Mouse (Mus musculus) embryonic facial prominence, embryonic 13.5 days (tissue): ENCODE measurements at regions not wholly inside any gene's neighbourhood (a gene's known extent, or its start where the extent isn't known, plus 50 kb on each side); places are given as distances from the start of the nearest gene placed in this dataset.

Experiments used
- ATAC-seq: fragments of 200-750 bp; cut with Nextera tagmentation; 2 replicates; pipeline ENCODE4 v1.8.0; 2017; ENCODE audit warnings: low read depth; ENCODE audit not compliant: insufficient number of reproducible peaks, insufficient read depth, low FRiP score, low TSS enrichment
- H3K27ac ChIP-seq: fragments of 300-500 bp; sonication (generic); 2 replicates; pipeline ENCODE4 v1.5.1; 2015; ENCODE audit warnings: moderate library complexity, mild to moderate bottlenecking, inconsistent platforms
- H3K27me3 ChIP-seq: fragments of 300-500 bp; sonication (generic); 2 replicates; pipeline ENCODE4 v1.6.1; 2015; ENCODE audit warnings: mild to moderate bottlenecking, inconsistent platforms
- H3K36me3 ChIP-seq: fragments of 300-500 bp; sonication (generic); 2 replicates; pipeline ENCODE4 v1.6.1; 2015; ENCODE audit warnings: mild to moderate bottlenecking, inconsistent platforms
- H3K4me1 ChIP-seq: fragments of 300-500 bp; sonication (generic); 2 replicates; pipeline ENCODE4 v1.6.1; 2015; ENCODE audit warnings: inconsistent platforms
- H3K4me2 ChIP-seq: fragments of 300-500 bp; sonication (generic); 2 replicates; pipeline ENCODE4 v1.6.1; 2015; ENCODE audit warnings: moderate library complexity, mild to moderate bottlenecking, inconsistent platforms
- H3K4me3 ChIP-seq: fragments of 300-500 bp; sonication (generic); 2 replicates; pipeline ENCODE4 v1.5.1; 2015; ENCODE audit warnings: mild to moderate bottlenecking, inconsistent platforms
- H3K9ac ChIP-seq: fragments of 300-500 bp; sonication (generic); 2 replicates; pipeline ENCODE4 v1.6.1; 2015; ENCODE audit warnings: mild to moderate bottlenecking, inconsistent platforms
- H3K9me3 ChIP-seq: fragments of 300-500 bp; sonication (generic); 2 replicates; pipeline ENCODE4 v1.6.1; 2016; ENCODE audit warnings: inconsistent platforms
- WGBS: fragments of 180-500 bp; shearing (Covaris S2); methylation state at CpG from one replicate; pipeline ENCODE4 v1.1.7; 2015; ENCODE audit warnings: mixed read lengths; 5-methylcytosine and 5-hydroxymethylcytosine counted together

GRCm38 (mm10) chr7:40702191-40703045 is 195.7 kb upstream of the Vstm2b start:
- no peaks in the 10 kb centered on the region for H3K9me3 ChIP-seq
- H3K4me2 ChIP-seq, result no peak overlapping the region
- no peak for ATAC-seq
- no peaks in the 10 kb centered on the region for H3K27me3 ChIP-seq
- H3K4me1 ChIP-seq, result no peaks in the 10 kb centered on the region
- H3K27ac ChIP-seq, result no peak overlapping the region
- no peak overlapping the region for H3K4me3 ChIP-seq
- H3K9ac ChIP-seq, result no peak overlapping the region
- H3K36me3 ChIP-seq, result no peaks in the 10 kb centered on the region
- 74% methylated on average over 5 of the region's 5 CpGs for WGBS

DNA sequence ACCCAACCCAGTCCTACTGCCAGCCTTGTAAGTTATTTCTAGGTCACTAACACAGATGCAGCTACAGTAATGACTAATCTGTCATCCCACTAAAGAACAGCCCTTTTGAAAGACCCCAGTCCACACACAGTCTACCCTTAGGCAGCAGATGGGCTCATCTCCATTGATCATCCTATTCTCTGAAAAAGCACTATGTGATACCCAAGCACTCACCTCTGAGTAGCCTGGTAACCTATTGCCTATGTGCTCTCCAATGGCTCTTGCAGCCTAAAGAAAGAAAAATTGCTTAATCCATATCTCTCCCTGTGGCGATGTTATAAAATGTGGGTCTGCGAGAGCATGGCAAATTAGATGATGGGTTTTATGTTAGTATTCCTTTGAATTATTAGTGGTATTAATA is 189.9 kb upstream of the Vstm2b start:
- ATAC-seq, result no peak
- Histone ChIP-seq H3K27me3 (no peaks in the 10 kb centered on the region), H3K4me3 (no peak overlapping the region), H3K36me3 (no peaks in the 10 kb centered on the region), H3K4me2 (no peak overlapping the region), H3K4me1 (no peaks in the 10 kb centered on the region), H3K9ac (no peak overlapping the region), H3K27ac (no peak overlapping the region), H3K9me3 (no peaks in the 10 kb centered on the region)
- WGBS, result 91% methylated on average over 2 of the region's 2 CpGs

DNA sequence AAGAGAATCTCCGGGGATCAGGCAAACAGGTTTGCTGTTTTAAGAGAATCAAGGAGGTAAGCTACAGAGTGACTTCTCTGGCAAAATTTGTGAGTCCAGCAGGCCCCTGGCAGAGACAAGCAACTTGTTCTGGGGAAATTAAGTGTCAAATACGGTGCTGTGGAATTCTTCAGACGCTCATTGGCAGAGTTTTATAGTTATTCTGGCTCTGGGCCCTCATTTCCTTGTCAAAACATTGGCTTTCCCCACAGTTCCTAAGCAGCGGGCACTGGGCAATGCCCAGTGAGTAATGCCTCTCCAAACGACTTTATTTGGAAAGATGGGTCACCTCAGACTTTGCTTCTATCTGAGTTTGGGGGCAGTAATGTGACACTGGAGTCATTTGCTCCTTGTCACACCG is 180.1 kb upstream of the Vstm2b start:
- Histone ChIP-seq H3K4me3 (no peak overlapping the region), H3K9ac (no peak overlapping the region), H3K4me2 (no peak overlapping the region), H3K36me3 (no peaks in the 10 kb centered on the region), H3K27ac (no peak overlapping the region), H3K4me1 (no peaks in the 10 kb centered on the region), H3K9me3 (no peaks in the 10 kb centered on the region), H3K27me3 (no peaks in the 10 kb centered on the region)
- ATAC-seq, result no peak
- WGBS, result 70% methylated on average over 6 of the region's 6 CpGs

GRCm38 (mm10) chr7:40736971-40737468 is 161.1 kb upstream of the Vstm2b start:
- H3K9me3 ChIP-seq, result no peaks in the 10 kb centered on the region
- no peaks in the 10 kb centered on the region for H3K4me1 ChIP-seq
- no peak overlapping the region for H3K4me2 ChIP-seq
- H3K9ac ChIP-seq, result no peak overlapping the region
- no peaks in the 10 kb centered on the region for H3K27me3 ChIP-seq
- H3K4me3 ChIP-seq, result no peak overlapping the region
- H3K27ac ChIP-seq, result no peak overlapping the region
- no peak for ATAC-seq
- no peaks in the 10 kb centered on the region for H3K36me3 ChIP-seq
- 59% methylated on average over 6 of the region's 6 CpGs for WGBS

- Histone ChIP-seq H3K4me1 (no peaks in the 10 kb centered on the region), H3K9me3 (no peaks in the 10 kb centered on the region), H3K27ac (no peak overlapping the region), H3K9ac (no peak overlapping the region), H3K27me3 (no peaks in the 10 kb centered on the region), H3K36me3 (no peaks in the 10 kb centered on the region), H3K4me3 (no peak overlapping the region), H3K4me2 (no peak overlapping the region)
- 77% methylated on average over 7 of the region's 7 CpGs for WGBS
- ATAC-seq, result no peak
Measured at GRCm38 (mm10) chr7:40737496-40737895, 160.6 kb upstream of the Vstm2b start.

- Histone ChIP-seq H3K27ac (no peak overlapping the region), H3K27me3 (no peaks in the 10 kb centered on the region), H3K4me2 (no peak overlapping the region), H3K4me3 (no peak overlapping the region), H3K9me3 (no peaks in the 10 kb centered on the region), H3K4me1 (no peaks in the 10 kb centered on the region), H3K36me3 (no peaks in the 10 kb centered on the region), H3K9ac (no peak overlapping the region)
- no peak for ATAC-seq
- 83% methylated on average over 3 of the region's 3 CpGs for WGBS
Measured at GRCm38 (mm10) chr7:40738174-40738573, 160.0 kb upstream of the Vstm2b start.

GRCm38 (mm10) chr7:40742553-40743151 is 155.5 kb upstream of the Vstm2b start:
- H3K4me1 ChIP-seq, result no peaks in the 10 kb centered on the region
- 57% methylated on average over 4 of the region's 4 CpGs for WGBS

GRCm38 (mm10) chr7:40751779-40752178 is 146.3 kb upstream of the Vstm2b start:
- Histone ChIP-seq H3K4me2 (no peak overlapping the region), H3K9ac (no peak overlapping the region), H3K27ac (no peak overlapping the region), H3K4me3 (no peak overlapping the region), H3K9me3 (no peaks in the 10 kb centered on the region), H3K36me3 (no peaks in the 10 kb centered on the region), H3K27me3 (no peaks in the 10 kb centered on the region), H3K4me1 (no peaks in the 10 kb centered on the region)
- no peak for ATAC-seq
- 41% methylated on average over 2 of the region's 2 CpGs for whole genome bisulfite sequencing

More at GRCm38 (mm10) chr7:40742553-40743151, 155.5 kb upstream of the Vstm2b start:
- no peak overlapping the region for H3K4me3 ChIP-seq
- no peaks in the 10 kb centered on the region for H3K36me3 ChIP-seq
- no peak overlapping the region for H3K4me2 ChIP-seq
- H3K27me3 ChIP-seq, result no peaks in the 10 kb centered on the region
- H3K27ac ChIP-seq, result no peak overlapping the region
- H3K9me3 ChIP-seq, result no peaks in the 10 kb centered on the region
- H3K9ac ChIP-seq, result no peak overlapping the region
- ATAC-seq, result no peak

DNA sequence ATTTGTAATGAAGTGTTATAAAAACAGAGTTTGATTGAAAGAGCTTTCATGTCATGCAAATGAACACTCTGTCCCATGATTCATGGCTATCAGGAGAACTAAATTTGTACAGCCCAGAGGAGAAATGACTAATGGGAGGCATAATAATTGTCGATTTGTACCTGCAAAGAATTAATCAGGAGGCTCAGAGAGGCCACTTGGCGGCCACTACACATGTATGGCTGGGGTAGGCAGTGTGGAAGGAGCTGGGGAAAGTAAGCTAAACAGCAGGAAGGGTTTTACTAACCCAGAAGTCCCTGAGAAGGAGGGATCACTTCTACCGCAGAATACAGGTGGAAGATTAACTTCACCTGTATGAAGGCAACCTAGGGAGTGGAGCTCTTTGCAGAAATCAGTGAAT is 145.9 kb upstream of the Vstm2b start:
- no peak overlapping the region for H3K4me2 ChIP-seq
- WGBS, result 66% methylated on average over 3 of the region's 3 CpGs
- H3K36me3 ChIP-seq, result no peaks in the 10 kb centered on the region
- no peaks in the 10 kb centered on the region for H3K27me3 ChIP-seq
- no peaks in the 10 kb centered on the region for H3K9me3 ChIP-seq
- H3K4me3 ChIP-seq, result no peak overlapping the region
- no peak for ATAC-seq
- H3K27ac ChIP-seq, result no peak overlapping the region
- H3K4me1 ChIP-seq, result no peaks in the 10 kb centered on the region
- H3K9ac ChIP-seq, result no peak overlapping the region

DNA sequence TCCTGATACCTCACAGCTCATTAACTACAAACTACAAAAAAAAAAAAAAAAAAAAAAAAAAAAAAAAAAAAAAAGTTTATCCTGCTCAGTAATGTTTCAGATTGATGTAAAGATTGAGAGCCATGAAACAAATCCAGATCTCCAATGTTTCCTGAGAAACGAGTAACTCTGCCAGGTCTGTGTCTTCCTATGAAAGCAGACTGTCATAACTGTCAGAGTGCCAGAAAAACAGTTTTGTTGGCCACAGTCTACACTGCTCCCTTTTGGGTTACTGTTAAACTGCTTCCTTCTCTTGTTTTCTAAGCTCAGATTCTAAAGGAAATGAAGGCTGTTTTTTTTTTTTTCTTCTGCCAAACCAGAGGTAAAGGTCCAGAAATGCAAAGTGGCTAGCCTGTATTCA is 144.6 kb upstream of the Vstm2b start:
- Histone ChIP-seq H3K4me2 (no peak overlapping the region), H3K36me3 (no peaks in the 10 kb centered on the region), H3K9ac (no peak overlapping the region), H3K9me3 (no peaks in the 10 kb centered on the region), H3K27me3 (no peaks in the 10 kb centered on the region), H3K4me3 (no peak overlapping the region), H3K4me1 (no peaks in the 10 kb centered on the region), H3K27ac (no peak overlapping the region)
- 47% methylated on average over 1 of the region's 1 CpGs for WGBS
- no peak for ATAC-seq

GRCm38 (mm10) chr7:40762520-40762919 is 135.6 kb upstream of the Vstm2b start:
- H3K9ac ChIP-seq, result no peak overlapping the region
- peak; percentile 64; the same call in 1 of the 2 replicates for ATAC-seq
- H3K27me3 ChIP-seq, result no peaks in the 10 kb centered on the region
- H3K9me3 ChIP-seq, result no peaks in the 10 kb centered on the region
- H3K36me3 ChIP-seq, result no peaks in the 10 kb centered on the region
- H3K4me1 ChIP-seq, result no peaks in the 10 kb centered on the region
- 5% methylated on average over 5 of the region's 5 CpGs for WGBS
- H3K4me3 ChIP-seq, result no peak overlapping the region
- H3K4me2 ChIP-seq, result no peak overlapping the region
- H3K27ac ChIP-seq, result no peak overlapping the region

DNA sequence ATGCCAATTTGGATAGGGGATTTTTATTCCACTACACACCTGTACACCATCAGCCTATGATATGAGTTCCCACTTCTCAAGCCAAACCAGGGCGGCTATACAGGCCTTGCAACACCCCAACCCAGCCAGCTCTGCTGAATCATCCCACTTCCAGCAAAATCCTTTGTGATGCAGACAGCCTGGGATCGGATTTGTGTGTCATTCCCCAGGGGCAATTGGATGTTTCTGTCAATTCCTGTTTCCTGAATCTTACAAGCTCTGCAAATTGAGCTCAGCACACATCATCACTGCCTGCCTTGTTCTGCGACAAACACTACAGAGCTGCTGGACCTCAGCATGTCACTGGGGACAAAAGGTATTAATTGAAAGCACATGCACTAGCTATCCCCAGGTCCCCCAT is 132.0 kb upstream of the Vstm2b start:
- H3K36me3 ChIP-seq, result no peaks in the 10 kb centered on the region
- 16% methylated on average over 3 of the region's 3 CpGs for WGBS
- no peak overlapping the region for H3K9ac ChIP-seq
- no peaks in the 10 kb centered on the region for H3K4me1 ChIP-seq
- no peak overlapping the region for H3K27ac ChIP-seq
- H3K4me2 ChIP-seq, result no peak overlapping the region
- H3K9me3 ChIP-seq, result no peaks in the 10 kb centered on the region
- H3K27me3 ChIP-seq, result no peaks in the 10 kb centered on the region
- H3K4me3 ChIP-seq, result no peak overlapping the region
- ATAC-seq, result no peak
